Mouse (Mus musculus): ENCODE results near the gene Nmrk1. TPM values are rescaled to one million over a fixed set of nuclear protein-coding genes. Genes with fewer than 3 reads are reported as not detected.

Gene Nmrk1
- polyA plus RNA-seq, 1 experiment from 2014 or later = 2.1 TPM

DNA sequence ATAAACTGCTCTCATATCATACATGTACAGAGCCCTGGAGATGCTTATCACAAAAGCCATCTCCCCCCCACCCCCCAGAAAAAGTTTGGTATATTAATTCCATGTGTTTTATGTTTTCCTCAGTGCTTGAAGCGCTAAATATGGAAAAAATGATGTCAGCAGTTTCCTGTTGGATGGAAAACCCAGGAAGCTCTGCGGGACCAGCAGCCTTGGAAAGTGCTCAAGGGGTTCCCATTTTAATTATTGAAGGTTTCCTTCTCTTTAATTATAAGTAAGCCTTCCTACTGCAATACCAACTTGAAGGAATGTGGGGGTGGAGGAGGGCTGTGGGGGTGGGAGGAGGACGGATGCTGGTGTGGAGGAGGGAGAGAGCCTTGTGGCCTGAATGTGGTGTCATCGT, 9.3 kb downstream of the Nmrk1 start:
- Histone ChIP-seq H3K4me2 (ENCODE audit: low read length) (no peak overlapping the region), H3K9ac (ENCODE audit: low read length) (no peak overlapping the region), H3K4me3 (ENCODE audit: low read depth, low read length) (no peak overlapping the region), H3K4me1 (ENCODE audit: control insufficient read depth, insufficient read depth, low read length) (no peaks in the 10 kb centered on the region), H3K9me3 (replicated peaks; ENCODE audit: control insufficient read depth, low read length) (no peaks in the 10 kb centered on the region), H3K27ac (ENCODE audit: low read depth, low read length) (no peak overlapping the region), H3K27me3 (replicated peaks; ENCODE audit: control insufficient read depth, insufficient read depth, low read length) (no peaks in the 10 kb centered on the region), H3K36me3 (ENCODE audit: control insufficient read depth, insufficient read depth, low read length) (no peaks in the 10 kb centered on the region)
- no peak for DNase-seq (ENCODE audit: low spot score)
- no peak for ATAC-seq
- WGBS = 79% methylated on average over 4 of the region's 4 CpGs

DNA sequence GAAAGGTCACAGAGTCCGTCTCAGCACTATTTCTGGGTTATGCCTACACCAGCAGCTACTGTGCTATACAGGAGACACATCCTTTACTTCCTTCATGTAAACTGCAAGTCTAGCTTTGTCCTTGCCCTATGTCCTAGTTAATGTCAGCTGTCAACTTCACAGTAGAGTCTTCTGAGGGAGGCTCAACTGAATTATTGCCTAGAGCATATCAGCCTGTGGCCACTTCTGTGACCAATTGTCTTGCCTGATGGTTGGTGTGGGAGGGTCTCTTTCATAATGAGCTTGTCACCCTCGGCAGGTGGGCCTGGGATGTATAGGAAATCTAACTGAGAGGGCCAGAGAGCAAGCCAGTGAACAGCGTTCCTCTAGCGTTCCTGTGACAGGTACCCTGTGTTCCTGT, 11.7 kb downstream of the Nmrk1 start:
- 42% methylated on average over 4 of the region's 4 CpGs for WGBS
- H3K4me1 ChIP-seq (ENCODE audit: control insufficient read depth, insufficient read depth, low read length) = no peaks in the 10 kb centered on the region
- H3K4me3 ChIP-seq (ENCODE audit: low read depth, low read length) = no peak overlapping the region
- no peaks in the 10 kb centered on the region for H3K36me3 ChIP-seq (ENCODE audit: control insufficient read depth, insufficient read depth, low read length)
- no peak overlapping the region for H3K9ac ChIP-seq (ENCODE audit: low read length)
- no peak overlapping the region for H3K27ac ChIP-seq (ENCODE audit: low read depth, low read length)
- H3K4me2 ChIP-seq (ENCODE audit: low read length) = no peak overlapping the region
- DNase-seq (ENCODE audit: low spot score) (no peak), ATAC-seq (no peak)
- H3K27me3 ChIP-seq (replicated peaks; ENCODE audit: control insufficient read depth, insufficient read depth, low read length) = no peaks in the 10 kb centered on the region
- H3K9me3 ChIP-seq (replicated peaks; ENCODE audit: control insufficient read depth, low read length) = no peaks in the 10 kb centered on the region

DNA sequence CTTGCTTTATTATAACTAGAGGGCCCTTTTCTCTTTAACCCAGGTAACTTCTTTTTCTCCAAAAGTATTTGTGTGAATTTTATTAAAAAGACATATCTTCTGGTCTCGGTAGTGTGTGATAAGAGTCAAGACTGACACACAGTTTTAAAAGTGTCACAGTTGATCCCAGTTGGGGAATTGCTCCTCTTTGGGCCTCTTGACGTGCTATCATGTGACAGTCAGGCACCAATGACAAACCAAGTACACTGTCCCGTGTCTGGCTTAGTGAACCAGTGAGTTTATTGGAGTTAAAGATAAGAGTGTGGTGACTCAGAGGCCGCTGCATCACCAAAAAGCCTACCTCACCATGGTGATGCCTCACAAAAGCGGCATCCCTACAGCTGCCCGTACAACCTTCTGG, 12.3 kb downstream of the Nmrk1 start:
- H3K4me1 ChIP-seq (ENCODE audit: control insufficient read depth, insufficient read depth, low read length) = no peaks in the 10 kb centered on the region
- H3K27me3 ChIP-seq (replicated peaks; ENCODE audit: control insufficient read depth, insufficient read depth, low read length) = no peaks in the 10 kb centered on the region
- H3K4me3 ChIP-seq (ENCODE audit: low read depth, low read length) = no peak overlapping the region
- DNase-seq (ENCODE audit: low spot score) (no peak), ATAC-seq (no peak)
- WGBS = 86% methylated on average over 6 of the region's 6 CpGs
- H3K36me3 ChIP-seq (ENCODE audit: control insufficient read depth, insufficient read depth, low read length) = no peaks in the 10 kb centered on the region
- no peak overlapping the region for H3K4me2 ChIP-seq (ENCODE audit: low read length)
- H3K9ac ChIP-seq (ENCODE audit: low read length) = no peak overlapping the region
- no peak overlapping the region for H3K27ac ChIP-seq (ENCODE audit: low read depth, low read length)
- H3K9me3 ChIP-seq (replicated peaks; ENCODE audit: control insufficient read depth, low read length) = no peaks in the 10 kb centered on the region

DNA sequence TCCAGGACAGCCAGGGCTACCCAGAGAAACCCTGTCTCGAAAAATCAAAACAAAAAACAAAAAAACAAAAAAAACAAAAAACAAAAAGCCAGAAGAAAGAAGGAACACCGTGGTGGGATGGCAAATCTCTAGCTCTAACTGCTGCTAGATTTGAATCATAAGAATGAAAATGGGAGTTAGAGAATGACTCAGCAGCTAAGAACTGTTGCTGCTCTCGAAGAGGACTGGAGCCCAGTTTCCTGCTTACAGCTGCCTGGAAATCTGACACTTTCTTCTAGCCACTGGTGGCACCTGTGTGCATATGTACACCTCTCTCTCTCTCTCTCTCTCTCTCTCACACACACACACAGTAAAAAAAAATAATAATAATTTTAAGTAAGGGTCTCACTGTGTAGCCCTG, 14.6 kb downstream of the Nmrk1 start:
- Histone ChIP-seq H3K4me2 (ENCODE audit: low read length) (no peak overlapping the region), H3K36me3 (ENCODE audit: control insufficient read depth, insufficient read depth, low read length) (no peaks in the 10 kb centered on the region), H3K9ac (ENCODE audit: low read length) (no peak overlapping the region), H3K27ac (ENCODE audit: low read depth, low read length) (no peak overlapping the region), H3K9me3 (replicated peaks; ENCODE audit: control insufficient read depth, low read length) (no peaks in the 10 kb centered on the region), H3K4me3 (ENCODE audit: low read depth, low read length) (no peak overlapping the region), H3K4me1 (ENCODE audit: control insufficient read depth, insufficient read depth, low read length) (no peaks in the 10 kb centered on the region), H3K27me3 (replicated peaks; ENCODE audit: control insufficient read depth, insufficient read depth, low read length) (no peaks in the 10 kb centered on the region)
- WGBS = 80% methylated on average over 3 of the region's 3 CpGs
- no peak for DNase-seq (ENCODE audit: low spot score)
- no peak for ATAC-seq

DNA sequence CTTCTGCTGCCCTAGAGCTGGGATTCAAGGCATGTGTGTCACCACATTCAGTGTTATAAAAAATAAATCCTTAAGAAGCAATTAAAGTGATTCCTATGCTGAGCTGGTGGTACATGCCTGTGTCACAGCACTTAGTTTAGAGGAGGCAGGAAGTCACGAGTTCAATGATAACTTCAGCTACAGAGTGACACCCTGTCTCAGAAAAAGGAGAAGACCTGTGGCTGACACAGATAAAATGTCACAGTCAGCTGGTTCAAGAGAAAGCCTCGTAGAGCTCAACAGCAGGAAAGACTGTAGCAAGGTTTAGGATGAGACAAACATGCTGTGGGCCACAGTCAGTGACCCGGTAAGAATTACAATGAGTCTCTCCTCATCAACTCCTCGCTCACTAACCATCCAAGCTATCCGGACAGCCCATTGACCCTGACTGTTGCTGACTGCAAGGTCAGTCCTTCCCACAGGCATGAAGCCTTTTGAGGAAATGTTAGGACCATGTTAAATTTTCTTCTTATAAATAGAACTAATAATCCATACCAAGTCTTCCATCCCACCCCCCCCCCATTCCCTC, 15.2 kb downstream of the Nmrk1 start:
- no peak for ATAC-seq

DNA sequence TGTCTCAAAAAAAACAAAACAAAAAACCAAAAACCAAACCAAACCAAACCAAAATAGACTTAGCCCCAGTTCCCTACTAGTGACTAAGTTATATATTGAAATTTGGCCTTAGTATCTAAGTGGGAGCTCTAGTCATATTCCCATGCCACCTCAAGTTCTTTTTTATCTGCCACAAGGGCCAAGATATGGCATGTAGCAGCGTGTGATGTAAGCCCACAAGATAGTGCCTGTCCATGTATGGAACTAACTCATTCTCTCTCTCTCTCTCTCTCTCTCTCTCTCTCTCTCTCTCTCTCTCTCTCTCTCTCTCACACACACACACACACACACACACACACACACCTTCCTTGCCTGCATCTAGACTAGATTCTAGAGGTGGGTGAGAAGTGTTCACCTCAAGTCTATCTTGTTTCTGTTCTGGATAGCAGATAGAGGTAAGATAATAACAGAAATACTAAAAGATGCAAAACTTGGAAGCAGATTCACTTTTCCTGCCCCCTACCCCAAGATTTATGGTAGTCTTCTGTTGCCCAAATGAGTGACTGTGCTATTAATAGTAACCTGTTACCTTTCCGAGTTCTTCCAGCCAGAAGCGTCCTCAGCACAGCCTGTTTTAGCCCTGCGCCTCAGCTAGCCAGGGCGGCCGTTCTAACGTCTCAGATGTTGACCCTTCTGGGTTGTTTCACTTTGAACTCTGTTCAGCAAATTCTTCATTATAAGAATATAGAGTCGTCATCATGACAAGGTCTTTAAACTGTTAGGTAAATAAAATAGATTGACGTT, 16.2 kb downstream of the Nmrk1 start:
- Histone ChIP-seq H3K36me3 (ENCODE audit: control insufficient read depth, insufficient read depth, low read length) (no peaks in the 10 kb centered on the region), H3K4me1 (ENCODE audit: control insufficient read depth, insufficient read depth, low read length) (no peaks in the 10 kb centered on the region), H3K4me2 (ENCODE audit: low read length) (no peak overlapping the region), H3K4me3 (ENCODE audit: low read depth, low read length) (no peak overlapping the region), H3K27ac (ENCODE audit: low read depth, low read length) (no peak overlapping the region), H3K27me3 (replicated peaks; ENCODE audit: control insufficient read depth, insufficient read depth, low read length) (no peaks in the 10 kb centered on the region), H3K9me3 (replicated peaks; ENCODE audit: control insufficient read depth, low read length) (no peaks in the 10 kb centered on the region), H3K9ac (ENCODE audit: low read length) (no peak overlapping the region)
- WGBS = 89% methylated on average over 9 of the region's 9 CpGs
- DNase-seq (ENCODE audit: low spot score) (no peak), ATAC-seq (no peak)

More for the DNA sequence above, 15.2 kb downstream of the Nmrk1 start:
- H3K4me3 ChIP-seq (ENCODE audit: low read depth, low read length) = no peak overlapping the region
- H3K4me2 ChIP-seq (ENCODE audit: low read length) = no peak overlapping the region
- H3K36me3 ChIP-seq (ENCODE audit: control insufficient read depth, insufficient read depth, low read length) = no peaks in the 10 kb centered on the region
- no peaks in the 10 kb centered on the region for H3K9me3 ChIP-seq (replicated peaks; ENCODE audit: control insufficient read depth, low read length)
- no peak overlapping the region for H3K9ac ChIP-seq (ENCODE audit: low read length)
- H3K4me1 ChIP-seq (ENCODE audit: control insufficient read depth, insufficient read depth, low read length) = no peaks in the 10 kb centered on the region
- H3K27ac ChIP-seq (ENCODE audit: low read depth, low read length) = no peak overlapping the region
- 77% methylated on average over 5 of the region's 5 CpGs for WGBS
- no peak for DNase-seq (ENCODE audit: low spot score)
- no peaks in the 10 kb centered on the region for H3K27me3 ChIP-seq (replicated peaks; ENCODE audit: control insufficient read depth, insufficient read depth, low read length)

DNA sequence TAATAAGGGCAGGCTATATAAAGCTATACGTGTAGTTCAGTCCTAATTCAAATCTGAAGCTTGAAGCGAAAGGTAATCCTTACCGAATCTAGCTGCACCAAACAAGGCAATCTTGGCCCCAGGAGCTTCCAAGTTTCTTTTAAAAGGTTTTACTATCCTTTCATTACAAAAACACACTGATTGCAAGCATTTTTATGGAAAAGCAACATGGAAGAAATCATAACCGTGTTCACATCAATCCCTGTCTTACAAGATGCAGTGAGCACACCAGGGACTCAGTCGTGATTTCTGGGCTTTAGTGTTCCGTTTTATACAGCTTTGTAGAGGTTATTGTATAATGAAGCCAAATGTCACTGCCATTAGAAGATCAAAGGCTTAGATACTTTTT, 16.8 kb downstream of the Nmrk1 start:
- DNase-seq (ENCODE audit: low spot score) (no peak), ATAC-seq (no peak)
- no peaks in the 10 kb centered on the region for H3K9me3 ChIP-seq (replicated peaks; ENCODE audit: control insufficient read depth, low read length)
- 86% methylated on average over 6 of the region's 6 CpGs for WGBS
- no peaks in the 10 kb centered on the region for H3K36me3 ChIP-seq (ENCODE audit: control insufficient read depth, insufficient read depth, low read length)
- H3K4me1 ChIP-seq (ENCODE audit: control insufficient read depth, insufficient read depth, low read length) = no peaks in the 10 kb centered on the region
- H3K27ac ChIP-seq (ENCODE audit: low read depth, low read length) = no peak overlapping the region
- H3K4me3 ChIP-seq (ENCODE audit: low read depth, low read length) = no peak overlapping the region
- H3K4me2 ChIP-seq (ENCODE audit: low read length) = no peak overlapping the region
- H3K27me3 ChIP-seq (replicated peaks; ENCODE audit: control insufficient read depth, insufficient read depth, low read length) = no peaks in the 10 kb centered on the region
- H3K9ac ChIP-seq (ENCODE audit: low read length) = no peak overlapping the region

DNA sequence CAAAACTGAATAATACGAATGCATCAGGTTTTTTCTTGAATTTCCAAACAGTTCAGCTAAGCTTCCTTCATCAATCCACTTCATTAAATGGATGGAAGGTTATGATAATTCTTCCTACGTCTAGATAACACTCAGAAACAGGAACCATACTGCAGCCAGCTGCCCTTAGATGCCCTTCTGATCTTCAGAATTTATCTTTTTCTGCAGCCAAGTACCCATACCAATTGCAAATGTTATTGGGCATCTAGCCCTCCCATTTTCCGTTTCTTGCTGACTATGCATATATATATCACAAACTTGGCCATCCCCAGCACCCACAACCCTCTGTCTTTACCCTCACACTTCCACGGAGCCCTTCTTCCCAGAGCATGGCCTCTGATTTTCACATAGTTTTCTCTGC, 18.2 kb downstream of the Nmrk1 start:
- H3K9ac ChIP-seq (ENCODE audit: low read length) = no peak overlapping the region
- no peak overlapping the region for H3K4me2 ChIP-seq (ENCODE audit: low read length)
- no peaks in the 10 kb centered on the region for H3K27me3 ChIP-seq (replicated peaks; ENCODE audit: control insufficient read depth, insufficient read depth, low read length)
- H3K36me3 ChIP-seq (ENCODE audit: control insufficient read depth, insufficient read depth, low read length) = no peaks in the 10 kb centered on the region
- 84% methylated on average over 4 of the region's 4 CpGs for WGBS
- DNase-seq (ENCODE audit: low spot score) (no peak), ATAC-seq (no peak)
- no peaks in the 10 kb centered on the region for H3K4me1 ChIP-seq (ENCODE audit: control insufficient read depth, insufficient read depth, low read length)
- no peaks in the 10 kb centered on the region for H3K9me3 ChIP-seq (replicated peaks; ENCODE audit: control insufficient read depth, low read length)
- no peak overlapping the region for H3K27ac ChIP-seq (ENCODE audit: low read depth, low read length)
- no peak overlapping the region for H3K4me3 ChIP-seq (ENCODE audit: low read depth, low read length)

DNA sequence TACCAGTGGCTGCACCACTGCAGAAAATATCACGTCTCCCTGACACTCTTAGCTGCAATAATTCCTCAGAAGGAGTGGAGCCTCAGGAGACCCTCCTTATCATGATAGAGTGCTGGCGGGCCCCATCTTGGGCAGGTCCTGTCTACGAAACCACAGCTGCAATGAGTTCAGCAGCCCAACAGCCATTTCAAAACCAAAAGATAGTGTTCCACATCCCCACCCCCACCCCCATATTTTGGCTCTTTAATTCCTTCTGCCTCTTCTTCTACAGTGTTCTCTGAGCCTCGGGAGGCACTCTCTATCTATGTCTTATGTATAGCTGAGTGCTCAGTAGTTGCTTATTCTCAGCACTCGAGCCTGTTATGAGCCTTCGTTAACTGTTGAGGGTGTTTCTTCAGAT, 18.7 kb downstream of the Nmrk1 start:
- no peak overlapping the region for H3K9ac ChIP-seq (ENCODE audit: low read length)
- H3K36me3 ChIP-seq (ENCODE audit: control insufficient read depth, insufficient read depth, low read length) = no peaks in the 10 kb centered on the region
- ATAC-seq (no peak), DNase-seq (ENCODE audit: low spot score) (no peak)
- H3K4me3 ChIP-seq (ENCODE audit: low read depth, low read length) = no peak overlapping the region
- no peaks in the 10 kb centered on the region for H3K4me1 ChIP-seq (ENCODE audit: control insufficient read depth, insufficient read depth, low read length)
- H3K27ac ChIP-seq (ENCODE audit: low read depth, low read length) = no peak overlapping the region
- no peaks in the 10 kb centered on the region for H3K27me3 ChIP-seq (replicated peaks; ENCODE audit: control insufficient read depth, insufficient read depth, low read length)
- 78% methylated on average over 6 of the region's 6 CpGs for WGBS
- no peak overlapping the region for H3K4me2 ChIP-seq (ENCODE audit: low read length)
- H3K9me3 ChIP-seq (replicated peaks; ENCODE audit: control insufficient read depth, low read length) = no peaks in the 10 kb centered on the region

Measured in forebrain, embryonic 14.5 days (tissue).